Mouse (Mus musculus): Measurements from ENCODE around the gene Phf23. TPM values are rescaled to one million over a fixed set of nuclear protein-coding genes. Genes with fewer than 3 reads are reported as not detected.

Phf23 gene
- polyA plus RNA-seq, 1 experiment = 58.6 TPM

DNA sequence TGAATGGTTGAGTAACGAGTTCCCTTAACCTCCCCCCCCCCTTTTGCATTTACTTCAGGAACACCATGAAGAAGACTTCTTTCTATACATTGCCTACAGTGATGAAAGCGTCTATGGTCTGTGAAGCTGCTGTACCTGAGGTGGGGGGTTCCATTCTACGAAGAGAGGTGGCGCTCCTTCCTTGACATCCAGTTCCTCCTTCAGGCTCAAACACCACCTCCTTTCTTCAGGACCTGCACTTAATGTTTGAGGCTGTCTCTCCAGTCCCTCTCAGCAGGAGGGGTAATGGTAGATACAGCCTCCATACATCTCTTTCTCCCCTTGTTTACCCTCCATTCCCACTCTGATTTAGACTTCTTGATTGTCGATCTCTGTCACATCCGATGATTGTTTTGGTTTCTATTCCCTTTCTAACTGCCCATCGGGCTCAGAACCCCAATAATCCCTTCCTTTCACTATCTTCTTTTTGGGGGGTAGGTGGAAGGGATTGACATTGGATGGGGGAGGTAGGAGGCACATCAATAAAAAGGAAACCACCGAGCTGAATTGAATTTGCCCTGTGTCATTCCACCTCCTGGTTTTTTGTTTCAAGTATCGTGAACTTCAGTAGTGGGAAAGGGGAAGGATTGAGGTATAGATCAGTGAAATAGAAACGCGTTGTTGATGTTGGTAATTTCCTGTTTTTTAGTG, 1.0 kb upstream of the Phf23 start:
- H3K4me2 ChIP-seq (ENCODE audit: low read depth) = peak overlapping the region; percentile 66
- TF ChIP-seq TCF3 (IDR thresholded peaks at IDR 0.05; ENCODE audit: insufficient read length, low read depth) (no peak), CEBPB (IDR thresholded peaks at IDR 0.05; ENCODE audit: insufficient read depth, poor library complexity, severe bottlenecking) (no peak), MYOG (IDR thresholded peaks at IDR 0.05; ENCODE audit: control insufficient read depth in 1 of 3, insufficient read depth in 1 of 3, insufficient read length in 2 of 3, low read depth in 2 of 3) (no peak), POLR2AphosphoS2 (IDR thresholded peaks at IDR 0.05; ENCODE audit: insufficient read length, low read depth) (no peak), POLR2A (IDR thresholded peaks at IDR 0.05; ENCODE audit: insufficient read length, low read depth) (no peak), USF1 (IDR thresholded peaks at IDR 0.05; ENCODE audit: low read depth) (no peak), MYOD1 (IDR thresholded peaks at IDR 0.05; ENCODE audit: control insufficient read depth in 1 of 3, insufficient read length in 2 of 3, low read depth in 2 of 3) (no peak), E2F4 (IDR thresholded peaks at IDR 0.05; ENCODE audit: insufficient read depth) (no peak), TCF12 (IDR thresholded peaks at IDR 0.05; ENCODE audit: insufficient read depth, poor library complexity, severe bottlenecking) (no peak), MAX (IDR thresholded peaks at IDR 0.05; ENCODE audit: low read depth) (no peak)
- peak overlapping the region; percentile 100 for H3K4me3 ChIP-seq
- H3K27me3 ChIP-seq (ENCODE audit: control insufficient read depth, insufficient read depth, insufficient read length) = no peaks in the 10 kb centered on the region
- no peak overlapping the region for H3ac ChIP-seq (ENCODE audit: control insufficient read depth, insufficient read length)
- peaks cover 55% of the 10 kb centered on the region for H3K79me2 ChIP-seq (ENCODE audit: control insufficient read depth, insufficient read depth)
- peaks cover 32% of the 10 kb centered on the region for H3K36me3 ChIP-seq (ENCODE audit: control insufficient read depth, insufficient read depth)

DNA sequence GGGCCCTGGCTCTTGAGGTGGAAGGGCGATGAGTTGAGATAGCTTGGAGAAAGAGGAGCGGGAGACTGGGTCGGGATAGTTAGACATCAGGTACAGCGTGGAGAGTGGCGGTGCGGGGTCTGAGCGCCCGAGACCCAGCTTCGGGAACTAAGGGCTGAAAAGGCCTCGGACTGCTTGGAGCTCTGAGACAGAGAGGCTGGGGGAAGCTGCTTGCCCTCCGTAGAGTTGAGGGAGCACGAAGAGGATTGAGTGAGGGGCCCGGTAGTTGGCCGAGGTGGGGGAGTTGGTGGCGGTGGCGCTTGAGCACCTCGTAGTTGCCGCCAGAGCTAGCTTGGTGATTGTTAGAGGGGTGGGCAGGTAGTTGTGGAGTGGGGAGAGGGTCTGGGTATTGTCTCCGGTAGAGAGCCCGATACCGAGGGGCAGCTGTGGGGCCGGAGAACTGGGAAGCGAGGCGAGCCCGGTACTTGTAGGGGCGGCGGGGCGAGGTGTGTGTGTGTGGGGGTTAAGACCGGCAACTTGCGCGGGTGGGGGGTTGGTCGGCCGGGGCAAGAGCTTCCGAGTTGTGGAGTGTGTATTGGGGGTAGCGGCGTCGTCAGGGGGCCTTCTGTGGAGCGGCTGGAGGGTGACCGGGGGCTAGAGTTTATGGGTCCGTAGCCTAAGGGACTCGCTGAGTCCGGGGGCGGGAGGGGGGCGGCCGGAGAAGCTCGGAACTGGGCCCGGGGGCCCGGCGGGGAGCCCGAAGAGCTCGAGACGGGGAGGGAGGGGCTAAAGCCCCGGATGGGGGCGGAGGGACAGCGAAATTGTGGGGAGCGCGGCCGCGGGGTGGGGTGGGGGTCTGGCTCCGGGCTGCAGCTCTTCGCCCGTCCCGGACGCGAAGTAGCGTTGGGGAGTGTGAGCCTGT, 834 bp downstream of the Phf23 start:
- Histone ChIP-seq H3K36me3 (ENCODE audit: control insufficient read depth, insufficient read depth) (peaks cover 33% of the 10 kb centered on the region), H3K4me2 (ENCODE audit: low read depth) (no peak overlapping the region), H3ac (ENCODE audit: control insufficient read depth, insufficient read length) (peak overlapping the region; percentile 77), H3K4me3 (peak overlapping the region; percentile 100), H3K27me3 (ENCODE audit: control insufficient read depth, insufficient read depth, insufficient read length) (no peaks in the 10 kb centered on the region), H3K79me2 (ENCODE audit: control insufficient read depth, insufficient read depth) (peaks cover 62% of the 10 kb centered on the region)
- TF ChIP-seq SRF (IDR thresholded peaks at IDR 0.05; ENCODE audit: control insufficient read depth, insufficient read length, low read depth) (no peak), POLR2A (IDR thresholded peaks at IDR 0.05; ENCODE audit: insufficient read length, low read depth) (no peak), MYOG (IDR thresholded peaks at IDR 0.05; ENCODE audit: control insufficient read depth in 1 of 3, insufficient read depth in 1 of 3, insufficient read length in 2 of 3, low read depth in 2 of 3) (no peak), TCF12 (IDR thresholded peaks at IDR 0.05; ENCODE audit: insufficient read depth, poor library complexity, severe bottlenecking) (no peak), REST (IDR thresholded peaks at IDR 0.05; ENCODE audit: insufficient read depth, insufficient read length) (no peak), MYOD1 (IDR thresholded peaks at IDR 0.05; ENCODE audit: control insufficient read depth in 1 of 3, insufficient read length in 2 of 3, low read depth in 2 of 3) (no peak), USF1 (IDR thresholded peaks at IDR 0.05; ENCODE audit: low read depth) (no peak), POLR2AphosphoS2 (IDR thresholded peaks at IDR 0.05; ENCODE audit: insufficient read length, low read depth) (no peak), MAX (IDR thresholded peaks at IDR 0.05; ENCODE audit: low read depth) (no peak), CEBPB (IDR thresholded peaks at IDR 0.05; ENCODE audit: insufficient read depth, poor library complexity, severe bottlenecking) (no peak), E2F4 (IDR thresholded peaks at IDR 0.05; ENCODE audit: insufficient read depth) (no peak)

- Histone ChIP-seq H3K27me3 (ENCODE audit: control insufficient read depth, insufficient read depth, insufficient read length) (no peaks in the 10 kb centered on the region), H3K4me3 (peak overlapping the region; percentile 100), H3K36me3 (ENCODE audit: control insufficient read depth, insufficient read depth) (peaks cover 33% of the 10 kb centered on the region), H3ac (ENCODE audit: control insufficient read depth, insufficient read length) (peak overlapping the region; percentile 77), H3K4me2 (ENCODE audit: low read depth) (peak overlapping the region; percentile 74), H3K79me2 (ENCODE audit: control insufficient read depth, insufficient read depth) (peaks cover 63% of the 10 kb centered on the region)
- TF ChIP-seq POLR2AphosphoS2 (IDR thresholded peaks at IDR 0.05; ENCODE audit: insufficient read length, low read depth) = peak; percentile 94
- no peak for TF ChIP-seq TCF12 (IDR thresholded peaks at IDR 0.05; ENCODE audit: insufficient read depth, poor library complexity, severe bottlenecking)
- TF ChIP-seq REST (IDR thresholded peaks at IDR 0.05; ENCODE audit: insufficient read depth, insufficient read length) = no peak
- TF ChIP-seq SRF (IDR thresholded peaks at IDR 0.05; ENCODE audit: control insufficient read depth, insufficient read length, low read depth) = no peak
- TF ChIP-seq POLR2A (IDR thresholded peaks at IDR 0.05; ENCODE audit: insufficient read length, low read depth) = peak; percentile 94
- no peak for TF ChIP-seq MAX (IDR thresholded peaks at IDR 0.05; ENCODE audit: low read depth)
- TF ChIP-seq TCF3 (IDR thresholded peaks at IDR 0.05; ENCODE audit: insufficient read length, low read depth) = no peak
- peak in 1 of 3 experiments; percentile 35 for TF ChIP-seq MYOD1 (IDR thresholded peaks at IDR 0.05; ENCODE audit: control insufficient read depth in 1 of 3, insufficient read length in 2 of 3, low read depth in 2 of 3)
- TF ChIP-seq CEBPB (IDR thresholded peaks at IDR 0.05; ENCODE audit: insufficient read depth, poor library complexity, severe bottlenecking) = no peak
- TF ChIP-seq USF1 (IDR thresholded peaks at IDR 0.05; ENCODE audit: low read depth) = no peak
- TF ChIP-seq MYOG (IDR thresholded peaks at IDR 0.05; ENCODE audit: control insufficient read depth in 1 of 3, insufficient read depth in 1 of 3, insufficient read length in 2 of 3, low read depth in 2 of 3) = peak in 2 of 3 experiments; percentile 26 to 54
- no peak for TF ChIP-seq E2F4 (IDR thresholded peaks at IDR 0.05; ENCODE audit: insufficient read depth)
These were observed 1.5 kb downstream of the Phf23 start for GRCm38 (mm10) chr11:69997070-69997509.
